Mouse (Mus musculus): Measurements from ENCODE around the gene Kcnq5. TPM values are rescaled to one million over a fixed set of nuclear protein-coding genes. Genes with fewer than 3 reads are reported as not detected.
A peak's percentile ranks its signal among the peaks of the same experiment; 100 is the strongest.

Kcnq5 gene
- polyA plus RNA-seq, 1 experiment from 2014 or later: 2.4 TPM

- no peak overlapping the region for H3K4me3 ChIP-seq (ENCODE audit: low read depth, low read length)
- no peak for ATAC-seq
- H3K4me1 ChIP-seq (ENCODE audit: control insufficient read depth, insufficient read depth, low read length): no peaks in the 10 kb centered on the region
- H3K27ac ChIP-seq (ENCODE audit: low read length): no peak overlapping the region
- H3K27me3 ChIP-seq (ENCODE audit: control insufficient read depth, insufficient read depth, low read depth, low read length): no peaks in the 10 kb centered on the region
- H3K4me2 ChIP-seq (ENCODE audit: low read length): no peak overlapping the region
- 95% methylated on average over 5 of the region's 5 CpGs for WGBS
- H3K9me3 ChIP-seq (replicated peaks; ENCODE audit: control insufficient read depth, low read length, poor library complexity, severe bottlenecking): no peaks in the 10 kb centered on the region
- no peak overlapping the region for H3K9ac ChIP-seq (ENCODE audit: low read depth, low read length)
- no peaks in the 10 kb centered on the region for H3K36me3 ChIP-seq (ENCODE audit: control insufficient read depth, insufficient read depth, low read length)
Observed at GRCm38 (mm10) chr1:21455971-21456370, 505.8 kb downstream of the Kcnq5 start.

GRCm38 (mm10) chr1:21448227-21448626 is 513.5 kb downstream of the Kcnq5 start:
- 75% methylated on average over 2 of the region's 2 CpGs for WGBS
- no peaks in the 10 kb centered on the region for H3K27me3 ChIP-seq (ENCODE audit: control insufficient read depth, insufficient read depth, low read depth, low read length)
- H3K27ac ChIP-seq (ENCODE audit: low read length): no peak overlapping the region
- no peak overlapping the region for H3K4me2 ChIP-seq (ENCODE audit: low read length)
- no peaks in the 10 kb centered on the region for H3K4me1 ChIP-seq (ENCODE audit: control insufficient read depth, insufficient read depth, low read length)
- H3K9ac ChIP-seq (ENCODE audit: low read depth, low read length): no peak overlapping the region
- no peaks in the 10 kb centered on the region for H3K36me3 ChIP-seq (ENCODE audit: control insufficient read depth, insufficient read depth, low read length)
- no peak for ATAC-seq
- H3K9me3 ChIP-seq (replicated peaks; ENCODE audit: control insufficient read depth, low read length, poor library complexity, severe bottlenecking): no peaks in the 10 kb centered on the region
- no peak overlapping the region for H3K4me3 ChIP-seq (ENCODE audit: low read depth, low read length)

- Histone ChIP-seq H3K4me2 (ENCODE audit: low read length) (no peak overlapping the region), H3K36me3 (ENCODE audit: control insufficient read depth, insufficient read depth, low read length) (no peaks in the 10 kb centered on the region), H3K9me3 (replicated peaks; ENCODE audit: control insufficient read depth, low read length, poor library complexity, severe bottlenecking) (no peaks in the 10 kb centered on the region), H3K27me3 (ENCODE audit: control insufficient read depth, insufficient read depth, low read depth, low read length) (no peaks in the 10 kb centered on the region), H3K4me1 (ENCODE audit: control insufficient read depth, insufficient read depth, low read length) (no peaks in the 10 kb centered on the region), H3K9ac (ENCODE audit: low read depth, low read length) (no peak overlapping the region), H3K27ac (ENCODE audit: low read length) (no peak overlapping the region), H3K4me3 (ENCODE audit: low read depth, low read length) (no peak overlapping the region)
- 60% methylated on average over 3 of the region's 3 CpGs for WGBS
- peak; percentile 54; the same call in 1 of the 2 replicates for ATAC-seq
Observed at GRCm38 (mm10) chr1:21436753-21437152, 525.0 kb downstream of the Kcnq5 start.

- H3K4me1 ChIP-seq (ENCODE audit: control insufficient read depth, insufficient read depth, low read length): no peaks in the 10 kb centered on the region
- no peaks in the 10 kb centered on the region for H3K27me3 ChIP-seq (ENCODE audit: control insufficient read depth, insufficient read depth, low read depth, low read length)
- WGBS: 62% methylated on average over 3 of the region's 3 CpGs
Observed at GRCm38 (mm10) chr1:21434853-21435252, 526.9 kb downstream of the Kcnq5 start.

GRCm38 (mm10) chr1:21431666-21432065 is 530.1 kb downstream of the Kcnq5 start:
- Histone ChIP-seq H3K4me2 (ENCODE audit: low read length) (no peak overlapping the region), H3K9ac (ENCODE audit: low read depth, low read length) (no peak overlapping the region), H3K27me3 (ENCODE audit: control insufficient read depth, insufficient read depth, low read depth, low read length) (no peaks in the 10 kb centered on the region), H3K36me3 (ENCODE audit: control insufficient read depth, insufficient read depth, low read length) (no peaks in the 10 kb centered on the region), H3K9me3 (replicated peaks; ENCODE audit: control insufficient read depth, low read length, poor library complexity, severe bottlenecking) (no peaks in the 10 kb centered on the region), H3K27ac (ENCODE audit: low read length) (no peak overlapping the region), H3K4me1 (ENCODE audit: control insufficient read depth, insufficient read depth, low read length) (no peaks in the 10 kb centered on the region), H3K4me3 (ENCODE audit: low read depth, low read length) (no peak overlapping the region)
- 91% methylated on average over 3 of the region's 3 CpGs for WGBS
- no peak for ATAC-seq

More at GRCm38 (mm10) chr1:21434853-21435252, 526.9 kb downstream of the Kcnq5 start:
- H3K4me2 ChIP-seq (ENCODE audit: low read length): no peak overlapping the region
- no peak overlapping the region for H3K9ac ChIP-seq (ENCODE audit: low read depth, low read length)
- H3K36me3 ChIP-seq (ENCODE audit: control insufficient read depth, insufficient read depth, low read length): no peaks in the 10 kb centered on the region
- H3K27ac ChIP-seq (ENCODE audit: low read length): no peak overlapping the region
- no peak overlapping the region for H3K4me3 ChIP-seq (ENCODE audit: low read depth, low read length)
- no peak for ATAC-seq
- H3K9me3 ChIP-seq (replicated peaks; ENCODE audit: control insufficient read depth, low read length, poor library complexity, severe bottlenecking): no peaks in the 10 kb centered on the region

- no peak overlapping the region for H3K27ac ChIP-seq (ENCODE audit: low read length)
- H3K4me3 ChIP-seq (ENCODE audit: low read depth, low read length): no peak overlapping the region
- no peak overlapping the region for H3K4me2 ChIP-seq (ENCODE audit: low read length)
- H3K36me3 ChIP-seq (ENCODE audit: control insufficient read depth, insufficient read depth, low read length): no peaks in the 10 kb centered on the region
- no peaks in the 10 kb centered on the region for H3K9me3 ChIP-seq (replicated peaks; ENCODE audit: control insufficient read depth, low read length, poor library complexity, severe bottlenecking)
- 61% methylated on average over 4 of the region's 4 CpGs for WGBS
- ATAC-seq: no peak
- no peaks in the 10 kb centered on the region for H3K4me1 ChIP-seq (ENCODE audit: control insufficient read depth, insufficient read depth, low read length)
- no peak overlapping the region for H3K9ac ChIP-seq (ENCODE audit: low read depth, low read length)
- no peaks in the 10 kb centered on the region for H3K27me3 ChIP-seq (ENCODE audit: control insufficient read depth, insufficient read depth, low read depth, low read length)
Observed at GRCm38 (mm10) chr1:21428079-21428478, 533.7 kb downstream of the Kcnq5 start.

- WGBS: 91% methylated on average over 2 of the region's 2 CpGs
- Histone ChIP-seq H3K4me3 (ENCODE audit: low read depth, low read length) (no peak overlapping the region), H3K9ac (ENCODE audit: low read depth, low read length) (no peak overlapping the region), H3K27ac (ENCODE audit: low read length) (no peak overlapping the region), H3K27me3 (ENCODE audit: control insufficient read depth, insufficient read depth, low read depth, low read length) (no peaks in the 10 kb centered on the region), H3K36me3 (ENCODE audit: control insufficient read depth, insufficient read depth, low read length) (no peaks in the 10 kb centered on the region), H3K4me2 (ENCODE audit: low read length) (no peak overlapping the region), H3K9me3 (replicated peaks; ENCODE audit: control insufficient read depth, low read length, poor library complexity, severe bottlenecking) (no peaks in the 10 kb centered on the region), H3K4me1 (ENCODE audit: control insufficient read depth, insufficient read depth, low read length) (no peaks in the 10 kb centered on the region)
- no peak for ATAC-seq
Observed at GRCm38 (mm10) chr1:21425654-21426053, 536.1 kb downstream of the Kcnq5 start.

- Histone ChIP-seq H3K4me3 (ENCODE audit: low read depth, low read length) (no peak overlapping the region), H3K9me3 (replicated peaks; ENCODE audit: control insufficient read depth, low read length, poor library complexity, severe bottlenecking) (no peaks in the 10 kb centered on the region), H3K4me2 (ENCODE audit: low read length) (no peak overlapping the region), H3K4me1 (ENCODE audit: control insufficient read depth, insufficient read depth, low read length) (no peaks in the 10 kb centered on the region), H3K27me3 (ENCODE audit: control insufficient read depth, insufficient read depth, low read depth, low read length) (no peaks in the 10 kb centered on the region), H3K27ac (ENCODE audit: low read length) (no peak overlapping the region), H3K36me3 (ENCODE audit: control insufficient read depth, insufficient read depth, low read length) (no peaks in the 10 kb centered on the region), H3K9ac (ENCODE audit: low read depth, low read length) (no peak overlapping the region)
- no peak for ATAC-seq
Observed at GRCm38 (mm10) chr1:21419370-21419769, 542.4 kb downstream of the Kcnq5 start.

- no peaks in the 10 kb centered on the region for H3K9me3 ChIP-seq (replicated peaks; ENCODE audit: control insufficient read depth, low read length, poor library complexity, severe bottlenecking)
- WGBS: 86% methylated on average over 2 of the region's 2 CpGs
- H3K27ac ChIP-seq (ENCODE audit: low read length): no peak overlapping the region
- no peak overlapping the region for H3K4me3 ChIP-seq (ENCODE audit: low read depth, low read length)
- ATAC-seq: no peak
- H3K4me2 ChIP-seq (ENCODE audit: low read length): no peak overlapping the region
- no peaks in the 10 kb centered on the region; the same call in 1 of the 2 replicates for H3K4me1 ChIP-seq (ENCODE audit: control insufficient read depth, insufficient read depth, low read length)
- no peaks in the 10 kb centered on the region for H3K27me3 ChIP-seq (ENCODE audit: control insufficient read depth, insufficient read depth, low read depth, low read length)
- H3K36me3 ChIP-seq (ENCODE audit: control insufficient read depth, insufficient read depth, low read length): no peaks in the 10 kb centered on the region
- H3K9ac ChIP-seq (ENCODE audit: low read depth, low read length): no peak overlapping the region
Observed at GRCm38 (mm10) chr1:21412197-21412555, 549.6 kb downstream of the Kcnq5 start.
